Mouse (Mus musculus): ENCODE data around the gene Cycs.

DNA sequence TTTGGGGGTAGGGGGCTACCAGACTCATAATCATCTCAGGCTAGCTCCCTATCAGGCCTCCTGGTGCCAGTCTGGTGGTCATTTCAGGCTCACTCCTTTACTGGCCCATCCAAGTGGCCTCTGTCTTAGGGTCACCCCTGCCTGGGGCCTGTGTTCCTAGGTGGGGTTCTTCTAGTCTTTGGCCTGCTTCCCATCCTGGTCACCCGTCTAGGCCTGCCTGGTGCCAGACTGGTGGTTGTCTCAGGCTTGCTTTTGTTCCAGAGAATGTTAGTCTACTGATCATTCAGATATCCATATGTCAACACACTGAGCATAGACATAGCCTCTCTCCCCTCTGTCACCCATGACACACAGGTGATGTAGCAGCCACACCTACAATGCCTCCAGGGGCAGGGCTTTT lies 26.7 kb downstream of the Cycs start:
- TF ChIP-seq CTCF (IDR thresholded peaks at IDR 0.05; ENCODE audit: insufficient read depth, low read length), result no peak
- no peak for TF ChIP-seq POLR2A (IDR thresholded peaks at IDR 0.05; ENCODE audit: borderline replicate concordance, extremely low read depth, low read depth, low read length)
